Mouse (Mus musculus): ENCODE results near the gene Col12a1. TPM values are rescaled to one million over a fixed set of nuclear protein-coding genes. Genes with fewer than 3 reads are reported as not detected.

Col12a1 gene
- polyA plus RNA-seq, 1 experiment from 2014 or later = 95.5 TPM

GRCm38 (mm10) chr9:79566838-79567237 is 151.8 kb downstream of the Col12a1 start:
- H3K36me3 ChIP-seq (ENCODE audit: control insufficient read depth, insufficient read depth, low read length) = no peaks in the 10 kb centered on the region

GRCm38 (mm10) chr9:79553297-79553696 is 165.3 kb downstream of the Col12a1 start:
- Histone ChIP-seq H3K4me2 (replicated peaks; ENCODE audit: low read depth, low read length) (no peak overlapping the region), H3K9ac (replicated peaks; ENCODE audit: low read depth, low read length) (no peak overlapping the region), H3K36me3 (ENCODE audit: control insufficient read depth, insufficient read depth, low read length) (no peaks in the 10 kb centered on the region), H3K4me1 (ENCODE audit: control insufficient read depth, insufficient read depth, low read length) (no peaks in the 10 kb centered on the region), H3K9me3 (ENCODE audit: control insufficient read depth, low read depth, low read length) (no peaks in the 10 kb centered on the region), H3K27ac (ENCODE audit: low read length) (no peak overlapping the region), H3K4me3 (ENCODE audit: low read depth, low read length) (no peak overlapping the region), H3K27me3 (ENCODE audit: control insufficient read depth, insufficient read depth, low read length) (no peaks in the 10 kb centered on the region)
- WGBS = 80% methylated on average over 2 of the region's 2 CpGs
- no peak for ATAC-seq (ENCODE audit: insufficient number of reproducible peaks, insufficient read depth, low FRiP score, low read depth)

More at GRCm38 (mm10) chr9:79566838-79567237, 151.8 kb downstream of the Col12a1 start:
- ATAC-seq (ENCODE audit: insufficient number of reproducible peaks, insufficient read depth, low FRiP score, low read depth) = no peak
- Histone ChIP-seq H3K27me3 (ENCODE audit: control insufficient read depth, insufficient read depth, low read length) (no peaks in the 10 kb centered on the region), H3K4me3 (ENCODE audit: low read depth, low read length) (no peak overlapping the region), H3K4me1 (ENCODE audit: control insufficient read depth, insufficient read depth, low read length) (no peaks in the 10 kb centered on the region), H3K4me2 (replicated peaks; ENCODE audit: low read depth, low read length) (no peak overlapping the region), H3K27ac (ENCODE audit: low read length) (no peak overlapping the region), H3K9me3 (ENCODE audit: control insufficient read depth, low read depth, low read length) (no peaks in the 10 kb centered on the region), H3K9ac (replicated peaks; ENCODE audit: low read depth, low read length) (no peak overlapping the region)
- WGBS = 82% methylated on average over 5 of the region's 5 CpGs

Other genes starting within 250 kb of the Col12a1 start
- gene Cox7a2, start 41.0 kb upstream of the Col12a1 start, polyA plus RNA-seq (2014; fragmentation: Nextera tagmentation; extraction: Ambion mirVana) = 616 and 652 TPM in 2 replicates
- 64.6 and 67.3 TPM in 2 replicates for gene Tmem30a, start 74.7 kb upstream of the Col12a1 start, polyA plus RNA-seq (2014; fragmentation: Nextera tagmentation; extraction: Ambion mirVana)

Measured in stomach, embryonic 14.5 days (tissue).